Mouse (Mus musculus) CD8-positive naive resting alpha-beta T cell, adult 2 months (primary cell): ENCODE data around the gene Adad2.

Source experiments
- DNase-seq, 2 experiments: peaks; one replicate each; pipeline ENCODE4 v3.0.0; 2022; ENCODE audit warnings: low read depth in 2 of 2, low spot score in 2 of 2

Gene Adad2

DNA sequence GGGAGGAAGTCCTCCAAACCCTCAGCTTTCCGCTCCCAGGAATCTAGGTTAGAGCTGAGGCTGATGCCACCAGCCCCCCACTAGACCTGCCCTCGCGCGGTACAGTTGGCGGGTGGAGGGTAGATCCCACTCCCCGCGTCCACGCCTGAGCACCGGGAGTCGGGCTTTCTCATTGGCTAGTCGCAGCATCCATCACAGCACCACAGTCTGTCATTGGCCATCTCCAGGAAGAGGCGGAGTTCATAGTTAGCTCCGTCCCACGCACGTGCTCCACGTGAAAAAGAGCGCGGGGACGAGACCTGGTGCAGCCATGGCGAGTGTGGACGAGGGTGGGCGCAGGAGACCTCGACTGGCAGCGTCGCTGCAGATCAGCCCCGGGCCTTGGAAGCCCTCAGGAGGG, at the start of gene Adad2:
TSS of gene Adad2 (plus strand) at position 277 of the 400 bp plus-strand sequence.
- DNase-seq: no peak

DNA sequence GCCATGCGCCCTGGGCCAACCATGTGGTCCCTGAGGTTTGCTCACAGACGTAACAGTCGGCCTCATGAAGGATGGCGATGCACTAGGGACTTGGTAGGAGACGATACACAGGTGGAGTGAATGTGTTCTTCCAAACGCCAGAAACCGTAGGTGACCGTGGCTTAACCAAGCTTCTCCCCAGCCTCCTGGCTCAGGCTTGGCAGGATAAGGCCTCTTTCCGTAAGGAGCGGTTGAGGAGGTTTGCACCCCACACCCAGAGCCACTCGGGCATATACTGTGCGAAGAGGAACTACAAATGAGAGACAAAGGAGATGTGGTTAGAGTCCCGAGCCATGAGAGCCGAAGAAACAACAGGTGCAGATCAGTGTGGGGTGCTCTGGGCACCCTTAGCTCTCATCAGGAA, 48.7 kb upstream of the Adad2 start:
- no peak for DNase-seq

DNA sequence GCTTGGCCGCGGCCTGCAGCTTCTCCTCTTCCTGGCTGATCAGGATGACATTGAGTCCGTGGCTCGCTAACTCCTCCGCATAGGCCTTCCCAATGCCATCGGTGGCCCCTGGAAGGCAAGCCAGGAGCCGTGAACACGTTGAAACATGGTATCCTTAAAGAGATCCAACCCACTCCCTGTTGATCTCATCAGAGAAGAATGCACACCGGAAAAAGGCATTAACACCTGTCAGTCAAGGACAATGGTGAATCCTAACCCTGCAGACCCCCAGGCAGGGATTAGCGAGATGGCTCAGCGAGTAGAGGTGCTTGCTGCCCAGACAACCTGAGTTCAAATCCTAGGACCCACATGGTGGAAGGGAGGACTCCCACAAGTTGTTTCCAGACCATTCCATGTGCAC, 46.2 kb upstream of the Adad2 start:
- DNase-seq: no peak

DNA sequence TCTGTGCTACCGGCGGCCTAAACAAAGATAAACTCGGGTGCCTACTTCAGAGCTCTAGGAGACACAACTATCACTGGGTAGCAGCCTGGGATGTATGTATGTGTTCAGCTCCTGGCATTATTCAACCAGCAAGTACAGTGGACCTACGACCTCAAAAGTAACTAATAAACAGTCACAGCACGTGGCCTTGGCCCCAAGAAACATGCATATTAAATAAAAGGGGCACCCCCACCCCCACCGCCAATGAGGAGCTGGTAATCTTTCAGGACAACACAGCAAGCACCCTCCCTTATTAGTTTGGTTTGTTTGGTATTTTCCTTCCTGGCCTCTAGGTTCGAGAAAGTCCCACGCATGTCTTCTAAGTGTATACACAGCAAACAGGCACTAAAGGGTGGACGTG, 44.3 kb upstream of the Adad2 start:
- DNase-seq: no peak

DNA sequence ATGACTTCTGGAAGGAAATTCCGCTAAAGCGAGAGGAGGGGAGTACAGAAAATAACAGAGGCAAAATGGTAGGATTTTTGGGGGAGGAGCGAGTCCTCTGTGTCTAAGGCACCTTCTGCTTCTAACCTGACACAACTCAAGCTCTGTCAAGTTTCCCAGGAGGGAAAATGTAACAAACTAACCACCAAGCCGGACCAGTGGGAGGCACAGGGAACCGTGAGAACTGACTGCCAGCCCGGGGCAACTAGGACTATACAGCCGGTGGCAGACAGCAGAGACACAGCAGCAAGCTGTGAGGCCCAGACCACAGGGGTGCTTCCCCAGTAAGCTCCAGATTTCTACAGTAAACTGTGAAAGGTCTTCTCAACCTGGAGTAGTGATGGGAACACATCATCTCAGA, 43.6 kb upstream of the Adad2 start:
- no peak for DNase-seq

DNA sequence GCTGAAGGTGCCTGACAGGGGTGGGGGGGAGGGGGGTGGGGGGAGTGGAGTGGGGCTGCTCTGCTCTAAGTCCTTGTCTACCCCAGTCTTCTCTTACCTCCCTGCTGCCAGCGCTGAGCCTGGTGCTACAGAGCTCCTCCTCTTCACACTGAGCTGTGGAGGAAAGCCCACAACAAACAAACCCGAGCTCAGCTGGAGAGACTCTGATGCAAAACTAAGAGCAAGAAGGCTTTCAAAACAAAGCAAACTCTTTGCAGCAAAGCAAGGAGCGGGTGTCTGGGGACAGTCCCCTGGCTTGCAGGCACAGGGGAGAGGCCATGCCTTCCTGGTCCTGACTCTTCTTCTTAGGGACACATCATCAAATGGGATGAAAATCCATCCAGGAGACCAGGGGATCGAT, 42.7 kb upstream of the Adad2 start:
- DNase-seq: peak; percentile 67 to 79

DNA sequence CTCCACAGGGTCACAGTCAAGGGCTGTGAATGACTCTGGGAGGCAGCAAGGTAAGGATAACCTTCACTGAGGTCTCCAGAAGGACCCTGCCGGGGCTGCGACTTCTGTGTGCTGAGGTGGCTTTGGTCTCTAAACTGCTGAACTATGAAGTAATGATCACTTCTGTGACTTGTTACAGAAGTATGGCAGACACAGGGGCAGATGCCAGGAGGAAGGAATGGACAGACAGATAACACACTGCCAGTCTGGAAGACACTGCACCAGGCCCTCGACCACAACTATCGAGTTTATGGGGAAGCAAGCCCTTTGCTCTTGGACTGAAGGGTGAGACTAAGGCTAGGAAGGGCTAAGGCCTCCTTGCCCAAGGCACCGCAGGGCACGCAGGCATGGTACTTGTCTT, 41.4 kb upstream of the Adad2 start:
- DNase-seq: no peak

DNA sequence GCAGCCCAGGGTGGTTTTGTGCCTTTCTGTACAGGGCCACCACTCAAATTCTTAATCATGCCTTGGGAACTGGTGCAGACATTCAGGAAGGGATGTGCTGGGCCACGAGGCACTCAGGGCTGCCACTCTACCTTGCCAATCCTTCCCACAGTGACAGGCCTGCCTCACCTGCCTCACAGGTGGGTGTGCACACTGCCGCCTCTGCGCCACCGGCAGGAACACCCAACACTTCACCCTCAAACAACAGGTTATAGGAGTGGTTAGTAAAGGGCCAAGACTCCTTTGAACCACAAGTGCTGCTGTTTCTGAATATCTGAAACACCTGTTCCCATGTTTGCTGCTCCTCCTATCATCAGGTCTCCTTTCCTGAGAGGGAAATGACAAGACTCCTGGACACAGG, 40.1 kb upstream of the Adad2 start:
- no peak for DNase-seq

DNA sequence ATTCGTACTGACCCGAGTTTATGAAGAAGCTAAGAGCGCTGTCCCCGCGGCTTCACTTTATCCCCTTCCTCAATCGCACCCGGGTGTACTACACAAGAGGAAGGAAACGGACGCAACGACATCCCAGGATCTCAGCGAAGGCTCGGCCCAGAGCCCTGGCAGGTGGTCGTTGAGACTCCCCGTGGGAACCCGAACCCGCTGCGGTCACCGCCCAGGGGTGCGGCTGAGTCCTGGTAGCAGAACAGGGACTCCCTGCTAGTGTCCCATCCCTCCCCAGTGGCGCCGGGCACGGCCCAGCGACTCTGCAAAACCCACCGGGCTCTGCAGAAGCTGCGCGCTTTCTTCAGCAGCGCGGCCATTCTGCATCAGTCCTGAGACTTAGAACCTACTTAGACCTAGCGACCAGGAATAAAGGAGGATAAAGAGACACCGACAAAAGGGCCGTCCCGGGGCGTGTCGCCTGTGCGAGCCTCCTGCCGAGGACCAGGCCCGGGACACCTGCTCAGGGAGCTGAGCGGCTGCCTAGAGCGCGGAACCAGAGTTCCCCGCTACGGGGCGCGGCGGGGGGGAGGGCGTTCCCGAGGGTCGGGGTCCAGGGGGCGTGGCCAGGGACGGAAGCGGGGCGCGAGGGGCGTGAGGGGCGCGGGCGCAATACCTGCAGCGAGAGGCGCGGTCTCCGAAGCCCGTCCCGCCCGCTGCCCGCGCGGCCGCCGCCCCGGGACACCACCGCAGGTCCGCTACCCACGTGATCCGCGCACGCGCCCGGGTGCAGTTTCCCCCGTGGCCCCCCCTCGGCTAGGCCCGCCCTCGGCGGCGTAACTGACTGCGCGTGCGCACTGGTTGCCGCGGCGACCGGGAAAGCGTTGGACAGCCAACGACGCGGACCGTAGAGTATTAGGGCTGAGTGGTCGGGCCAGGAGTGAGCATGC, 37.8 kb upstream of the Adad2 start, which contains the start of the genes Hsdl1 and Dnaaf1:
TSS of gene Hsdl1 (minus strand) at position 747 of the 929 bp plus-strand sequence.
TSS of gene Dnaaf1 (plus strand) at position 799 of the 929 bp plus-strand sequence.
- peak; percentile 89 to 92 for DNase-seq

DNA sequence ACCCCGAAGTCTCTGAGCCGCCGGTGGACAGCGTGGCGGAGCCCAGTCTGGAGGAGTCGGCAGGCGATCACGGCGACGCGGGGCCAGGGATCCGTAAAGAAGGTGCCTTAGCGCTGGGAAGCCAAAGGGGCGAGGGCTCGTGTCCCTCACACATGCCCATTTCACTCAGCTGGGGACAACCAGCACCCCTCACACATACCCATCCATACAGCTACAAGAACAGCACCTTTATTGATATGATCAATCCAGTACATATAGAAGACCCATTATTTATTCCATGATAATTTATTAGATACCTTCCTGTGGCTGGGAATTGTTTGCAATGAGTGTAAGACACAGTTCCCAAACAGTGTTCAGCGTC, 37.2 kb upstream of the Adad2 start:
- DNase-seq: no peak

DNA sequence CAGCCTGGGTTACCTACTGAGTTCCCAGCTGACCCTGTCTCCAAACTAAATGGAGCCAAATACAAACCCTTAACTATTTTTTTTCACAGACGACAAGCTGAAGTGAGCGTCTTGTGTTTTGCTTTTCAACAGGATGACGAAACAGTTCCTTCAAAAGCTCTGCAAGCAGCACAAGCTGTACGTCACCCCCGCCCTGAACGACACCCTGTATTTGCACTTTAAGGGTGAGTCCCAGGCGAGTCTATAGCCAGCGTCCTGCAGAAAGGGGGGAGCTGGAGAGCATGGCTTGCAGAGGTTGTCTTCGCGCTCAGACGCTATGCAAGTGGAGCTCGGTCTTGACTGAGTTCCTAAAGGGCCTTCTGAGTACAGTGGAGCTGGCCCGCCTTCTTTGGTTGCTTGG, 33.5 kb upstream of the Adad2 start:
- DNase-seq: no peak

DNA sequence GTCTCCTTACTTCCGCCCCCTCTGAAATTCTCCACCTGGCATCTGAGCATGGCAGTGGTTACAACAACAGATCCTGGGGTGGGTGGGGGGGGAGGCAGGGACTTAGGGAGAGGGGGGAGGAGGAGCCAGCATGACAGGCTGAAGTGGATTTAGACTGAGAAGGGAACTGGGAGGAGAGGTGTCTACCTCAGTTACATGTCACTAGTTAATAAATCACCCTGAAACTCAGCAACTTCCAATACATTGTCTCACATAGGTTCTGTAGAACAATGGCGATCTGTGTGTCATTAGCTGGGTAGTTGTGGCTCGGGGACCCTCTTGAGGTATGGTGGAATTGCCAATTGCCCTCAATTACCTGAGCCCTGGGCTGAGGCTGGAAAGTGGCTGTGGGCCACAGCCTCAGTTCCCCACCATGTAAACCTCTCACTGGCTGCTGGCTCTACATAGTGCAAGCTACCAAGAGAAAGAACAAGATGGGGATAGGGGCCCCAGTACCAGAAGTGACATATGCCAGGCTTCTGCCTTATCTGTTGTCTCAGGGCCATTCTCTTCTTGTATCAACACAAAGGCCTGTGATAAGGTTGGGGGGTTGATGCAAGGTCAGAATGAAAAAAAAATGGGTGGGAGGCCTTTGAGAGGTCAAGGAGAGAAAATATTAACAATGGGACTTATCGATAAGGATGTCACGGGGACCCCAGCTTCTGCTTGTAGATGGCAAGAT, 31.9 kb upstream of the Adad2 start:
- no peak for DNase-seq

DNA sequence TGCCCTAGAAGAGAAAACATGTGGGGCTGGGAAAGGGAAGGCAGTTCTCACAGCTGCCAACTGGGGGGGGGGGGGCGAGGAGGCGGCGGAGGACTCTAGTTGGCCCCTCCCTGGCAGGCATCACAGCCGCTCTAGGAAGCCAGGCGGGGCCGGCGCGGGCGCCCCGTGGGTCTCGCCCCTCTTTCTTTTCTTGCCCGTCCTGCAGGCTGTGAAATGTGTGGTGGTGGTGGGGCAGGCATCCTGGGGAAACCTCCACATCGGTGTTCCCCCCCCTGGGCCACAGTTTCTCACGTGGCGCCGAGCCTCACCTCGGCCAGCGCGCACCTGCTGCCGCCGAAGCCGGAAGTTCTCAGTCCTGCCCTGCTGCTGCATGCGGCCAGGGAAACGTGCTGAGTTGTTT, 26.6 kb upstream of the Adad2 start:
- no peak for DNase-seq

DNA sequence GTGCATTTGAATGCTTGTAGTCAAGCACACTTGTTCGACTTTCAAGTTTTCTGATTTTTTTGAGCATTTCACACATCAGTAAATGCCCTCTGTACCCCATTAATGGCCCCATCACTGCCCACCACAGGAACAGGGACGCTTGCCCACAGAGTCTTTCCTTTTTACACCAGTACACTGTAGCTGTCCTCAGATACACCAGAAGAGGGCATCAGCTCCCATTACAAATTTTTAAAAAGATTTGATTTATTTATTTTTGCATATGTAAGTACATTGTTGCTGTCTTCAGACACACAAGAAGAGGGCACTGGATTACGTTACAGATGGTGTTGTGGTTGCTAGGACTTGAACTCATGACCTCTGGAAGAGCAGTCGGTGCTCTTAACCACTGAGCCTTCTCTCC, 24.2 kb upstream of the Adad2 start:
- no peak for DNase-seq

DNA sequence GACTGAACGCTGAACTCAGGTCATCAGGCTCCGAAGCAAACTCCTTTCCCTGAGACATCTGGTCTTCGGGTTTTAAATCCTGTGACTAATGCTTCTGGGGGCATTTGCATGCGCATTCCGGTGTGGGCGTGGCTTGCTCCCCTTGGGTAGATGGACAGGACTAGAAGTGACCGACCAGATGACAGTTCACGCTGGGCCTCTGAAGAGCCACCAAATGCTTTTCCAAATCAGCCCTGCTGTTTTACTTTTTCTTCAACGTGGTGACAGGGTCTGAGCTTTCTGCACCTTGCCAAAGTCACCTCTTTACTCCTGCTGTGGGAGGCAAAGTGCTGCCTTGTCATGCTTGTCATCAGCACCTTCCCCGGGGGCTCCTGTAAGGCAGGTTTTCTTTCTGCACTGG, 23.7 kb upstream of the Adad2 start:
- no peak for DNase-seq

DNA sequence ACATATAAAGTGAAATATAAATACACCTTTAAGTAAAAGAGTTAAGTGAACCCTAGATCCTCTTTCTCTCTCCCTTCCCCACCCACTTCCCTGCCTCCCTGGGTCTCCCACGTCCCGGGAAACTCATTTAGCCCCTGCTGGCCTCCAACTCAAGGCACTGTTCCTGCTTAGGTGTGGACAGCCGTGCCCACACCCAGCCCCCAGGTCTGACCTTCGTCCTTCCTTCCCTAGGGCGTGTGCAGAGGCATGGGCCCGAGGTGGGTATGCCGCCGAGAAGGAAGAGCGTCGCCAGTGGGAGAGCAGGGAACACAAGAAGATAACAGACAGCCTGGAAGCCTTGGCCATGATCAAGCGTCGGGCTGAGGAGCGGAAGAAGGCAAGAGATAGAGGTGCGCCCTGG, 22.2 kb upstream of the Adad2 start:
- no peak for DNase-seq

DNA sequence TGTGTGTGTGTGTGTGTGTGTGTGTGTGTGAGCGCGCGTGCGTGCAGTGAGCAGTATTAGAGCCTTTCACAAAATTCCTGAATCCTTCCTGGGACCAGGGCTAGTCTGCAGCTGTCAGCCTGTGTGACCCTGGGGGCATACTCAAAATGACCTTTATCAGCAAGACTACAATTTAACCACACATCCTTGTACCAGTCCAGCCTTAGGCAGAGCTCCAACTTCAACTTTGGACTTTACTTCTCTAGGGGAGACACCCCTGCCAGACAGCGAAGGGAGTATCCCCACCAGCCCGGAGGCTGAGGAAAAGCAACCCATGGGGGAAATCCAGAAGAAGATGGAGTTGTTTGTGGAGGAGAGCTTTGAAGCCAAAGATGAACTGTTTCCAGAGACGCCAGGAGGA, 21.1 kb upstream of the Adad2 start:
- no peak for DNase-seq

DNA sequence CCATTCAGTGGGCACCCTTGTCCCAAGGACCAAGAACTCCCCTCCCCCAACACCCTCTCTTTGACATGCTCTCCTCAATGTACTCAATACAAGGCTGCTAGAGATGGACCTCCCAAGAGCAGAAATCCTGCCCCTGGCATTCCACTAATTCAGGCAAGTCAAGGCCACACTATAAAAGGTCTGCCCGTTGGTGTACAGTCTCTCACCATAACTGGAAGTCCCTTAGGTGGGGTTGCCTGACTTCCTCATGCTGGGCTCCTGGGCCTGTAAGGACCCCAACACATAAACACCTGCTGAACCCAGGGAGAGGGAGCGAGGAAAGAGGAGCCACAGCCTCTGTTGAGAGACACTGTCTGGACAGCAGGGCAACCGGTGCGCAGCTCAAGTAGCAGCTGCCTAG, 8.8 kb upstream of the Adad2 start:
- DNase-seq: no peak

DNA sequence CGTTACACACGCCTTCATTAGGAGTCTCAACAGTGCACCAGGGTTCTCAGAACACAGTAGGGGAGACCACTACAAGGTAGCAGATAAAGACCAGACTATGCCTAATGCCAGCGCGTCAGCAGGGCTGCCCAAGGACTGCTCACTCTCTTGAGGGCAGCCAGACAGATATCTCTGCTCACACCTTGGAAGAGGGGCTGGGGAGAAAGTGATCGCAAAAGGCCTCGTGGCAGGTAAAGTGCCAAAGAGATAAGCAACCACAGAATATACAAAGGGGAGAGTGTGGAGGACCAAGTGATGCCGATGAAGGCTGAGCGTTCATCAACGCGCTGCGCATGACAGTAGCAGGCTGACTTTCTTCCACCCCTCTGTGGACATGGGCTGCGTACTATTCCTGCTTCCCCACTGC, 8.1 kb upstream of the Adad2 start:
- DNase-seq: no peak

DNA sequence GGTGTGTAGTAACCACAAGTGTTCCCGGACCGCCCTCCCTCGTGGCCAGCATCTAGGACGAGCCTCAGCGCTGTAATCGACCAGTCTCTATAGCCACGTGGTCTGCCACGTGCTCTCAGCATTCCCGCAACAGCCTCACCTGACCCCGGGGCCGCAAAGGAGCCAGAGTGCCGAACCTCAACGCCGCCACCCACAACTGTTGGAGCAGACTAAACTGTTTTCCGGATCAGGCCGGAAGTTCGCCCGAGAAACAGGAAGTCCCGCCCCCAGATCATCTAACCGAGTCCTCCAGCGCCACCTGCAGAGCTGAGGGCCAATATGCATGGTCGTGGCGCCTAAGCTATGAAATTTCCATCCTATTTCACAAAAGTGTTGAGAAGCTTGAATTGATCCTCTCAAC, 7.6 kb upstream of the Adad2 start, which contains the start of gene Taf1c:
TSS of gene Taf1c (minus strand) at position 227 of the 400 bp plus-strand sequence.
- DNase-seq: peak; percentile 93 to 96

DNA sequence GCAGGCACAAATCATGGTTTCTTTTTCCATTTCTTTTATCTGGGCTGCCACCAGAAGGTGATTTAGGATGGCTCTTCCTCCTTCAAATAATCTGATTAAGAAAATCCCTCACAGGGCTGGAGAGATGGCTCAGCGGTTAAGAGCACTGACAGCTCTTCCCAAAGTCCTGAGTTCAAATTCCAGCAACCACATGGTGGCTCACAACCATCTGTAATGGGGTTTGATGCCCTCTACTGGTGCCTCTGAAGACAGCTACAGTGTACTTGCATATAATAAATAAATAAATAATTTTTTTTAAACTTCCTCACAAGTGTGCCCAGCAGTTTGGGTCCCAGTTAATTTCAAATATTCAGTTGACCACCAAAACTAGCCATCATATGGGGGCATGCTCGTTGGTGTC, 6.3 kb upstream of the Adad2 start:
- DNase-seq: no peak

DNA sequence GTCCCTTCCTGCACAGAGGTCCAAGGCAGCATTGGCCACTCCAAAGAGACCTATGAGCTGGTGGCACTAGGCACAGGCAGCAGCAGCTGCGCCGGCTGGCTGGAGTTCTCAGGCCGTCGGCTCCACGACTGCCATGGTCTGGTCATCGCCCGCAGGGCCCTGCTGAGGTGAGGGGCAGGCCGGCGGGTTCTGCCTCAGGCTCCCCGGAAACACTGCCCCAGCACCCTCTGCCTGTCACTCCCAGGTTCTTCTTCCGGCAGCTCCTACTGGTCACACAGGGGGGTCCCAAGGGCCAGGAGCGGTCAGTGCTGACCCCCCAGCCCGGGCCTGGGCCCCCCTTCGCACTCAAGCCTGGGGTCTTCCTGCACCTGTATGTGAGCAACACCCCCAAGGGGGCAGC, 2.5 kb downstream of the Adad2 start:
- no peak for DNase-seq
